Mouse (Mus musculus) heart, embryonic 16.5 days (tissue): Measurements from ENCODE around the gene Ppm1l. TPM values are rescaled to one million over a fixed set of nuclear protein-coding genes. Genes with fewer than 3 reads are reported as not detected.
"Not testable (repeated sequence)": the region's sequence is repeated elsewhere in the genome, so short reads cannot be mapped to it uniquely, and the experiment has no call there.

Experiments
- ATAC-seq: fragments of 200-750 bp; cut with Nextera tagmentation; replicated peaks from 2 replicates; pipeline ENCODE4 v1.8.0; 2017; ENCODE audit warnings: moderate number of reproducible peaks; ENCODE audit not compliant: insufficient read depth, low FRiP score; ENCODE audit errors: extremely low read depth
- H3K27ac ChIP-seq: fragments of 300-500 bp; sonication (generic); 2 replicates; pipeline ENCODE4 v1.5.1; 2014; ENCODE audit warnings: mild to moderate bottlenecking, low read length, control low read depth, moderate library complexity
- H3K27me3 ChIP-seq: fragments of 300-500 bp; sonication (generic); 2 replicates; pipeline ENCODE4 v1.6.1; 2014; ENCODE audit warnings: low read length, mixed read lengths; ENCODE audit not compliant: control insufficient read depth, insufficient read depth
- H3K36me3 ChIP-seq: fragments of 300-500 bp; sonication (generic); 2 replicates; pipeline ENCODE4 v1.6.1; 2014; ENCODE audit not compliant: control insufficient read depth, insufficient read depth
- H3K4me1 ChIP-seq: fragments of 300-500 bp; sonication (generic); 2 replicates; pipeline ENCODE4 v1.6.1; 2014; ENCODE audit warnings: low read length, mixed read lengths; ENCODE audit not compliant: control insufficient read depth, insufficient read depth
- H3K4me2 ChIP-seq: fragments of 300-500 bp; sonication (generic); 2 replicates; pipeline ENCODE4 v1.6.1; 2014; ENCODE audit warnings: low read depth, mild to moderate bottlenecking, control low read depth, low read length
- H3K4me3 ChIP-seq: fragments of 300-500 bp; sonication (generic); 2 replicates; pipeline ENCODE4 v1.5.1; 2014; ENCODE audit warnings: mild to moderate bottlenecking, control low read depth, low read length
- H3K9ac ChIP-seq: fragments of 300-500 bp; sonication (generic); 2 replicates; pipeline ENCODE4 v1.6.1; 2014; ENCODE audit warnings: low read length, control low read depth
- H3K9me3 ChIP-seq: fragments of 300-500 bp; sonication (generic); replicated peaks from 2 replicates; pipeline ENCODE4 v1.6.1; 2016; ENCODE audit warnings: low read length; ENCODE audit not compliant: control insufficient read depth
- WGBS: fragments of 180-500 bp; shearing (Covaris S2); extraction: QIAGEN DNeasy Blood & Tissue Kit; methylation state at CpG from one replicate; pipeline ENCODE4 v1.1.7; 2014; 5-methylcytosine and 5-hydroxymethylcytosine counted together
- polyA plus RNA-seq: library from polyadenylated mRNA; unstranded; fragments of >200 nt; fragmentation: Nextera tagmentation; extraction: Ambion mirVana; gene quantifications from 2 replicates; pipeline ENCODE4 v1.2.1, GENCODE M21; 2015

The Ppm1l gene
- polyA plus RNA-seq, 1 experiment from 2014 or later: 8.4 TPM

DNA sequence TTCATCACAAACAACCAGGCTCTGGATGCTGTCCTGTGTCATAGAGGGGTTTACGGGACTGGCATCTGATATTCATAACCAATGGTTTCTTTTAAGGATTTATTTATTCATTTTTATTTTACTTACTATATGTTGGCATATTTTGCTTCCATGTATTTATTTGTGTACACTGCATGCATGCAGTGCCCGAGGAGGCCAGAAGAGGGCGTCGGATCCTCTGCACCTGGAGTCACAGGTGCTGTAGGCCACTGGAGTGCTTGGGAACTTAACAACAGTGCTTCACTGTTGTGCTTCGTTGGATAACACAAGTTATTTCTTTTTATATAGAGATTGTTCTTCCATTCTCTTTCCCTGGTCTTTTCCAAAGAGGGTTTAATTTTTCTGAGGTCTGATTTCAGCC is 81.1 kb downstream of the Ppm1l start:
- Histone ChIP-seq H3K4me1 (peaks cover 4% of the 10 kb centered on the region; the same call in 1 of the 2 replicates), H3K9ac (no peak overlapping the region), H3K27ac (no peak overlapping the region), H3K4me2 (no peak overlapping the region), H3K9me3 (no peaks in the 10 kb centered on the region), H3K27me3 (no peaks in the 10 kb centered on the region), H3K4me3 (no peak overlapping the region), H3K36me3 (no peaks in the 10 kb centered on the region)
- ATAC-seq: no peak
- 57% methylated on average over 5 of the region's 5 CpGs for WGBS

GRCm38 (mm10) chr3:69399336-69399735 is 82.7 kb downstream of the Ppm1l start:
- no peak for ATAC-seq
- no peaks in the 10 kb centered on the region for H3K27me3 ChIP-seq
- peaks cover 1% of the 10 kb centered on the region; the same call in 1 of the 2 replicates for H3K4me1 ChIP-seq
- no peak overlapping the region for H3K4me3 ChIP-seq
- no peak overlapping the region for H3K9ac ChIP-seq
- no peak overlapping the region for H3K4me2 ChIP-seq
- no peak overlapping the region for H3K27ac ChIP-seq
- H3K9me3 ChIP-seq: no peaks in the 10 kb centered on the region
- WGBS: 87% methylated on average over 6 of the region's 6 CpGs
- H3K36me3 ChIP-seq: no peaks in the 10 kb centered on the region

DNA sequence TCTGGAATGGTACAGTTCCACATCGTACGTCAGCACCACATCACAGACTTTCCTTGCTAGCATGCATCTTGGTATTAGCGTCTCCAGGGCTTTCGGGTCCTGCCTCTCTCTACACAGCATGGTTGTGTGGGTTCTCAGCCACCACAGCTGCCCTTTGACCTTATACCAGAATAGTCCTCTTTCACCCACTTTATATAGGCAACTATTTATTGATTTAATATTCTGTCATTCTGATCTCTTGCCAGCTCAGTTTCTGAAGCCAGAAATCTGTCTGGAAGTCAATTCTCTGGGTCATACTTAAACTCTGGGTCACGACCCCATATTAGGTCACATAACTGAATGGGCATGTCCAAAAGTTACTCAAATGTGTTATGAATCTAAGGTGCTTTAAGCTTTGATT is 86.5 kb downstream of the Ppm1l start:
- H3K4me3 ChIP-seq: no peak overlapping the region
- H3K4me1 ChIP-seq: no peaks in the 10 kb centered on the region
- no peak overlapping the region for H3K9ac ChIP-seq
- no peaks in the 10 kb centered on the region for H3K27me3 ChIP-seq
- no peak overlapping the region for H3K4me2 ChIP-seq
- ATAC-seq: no peak
- no peaks in the 10 kb centered on the region for H3K36me3 ChIP-seq
- 82% methylated on average over 5 of the region's 5 CpGs for WGBS
- H3K27ac ChIP-seq: no peak overlapping the region
- no peaks in the 10 kb centered on the region for H3K9me3 ChIP-seq

- no peak overlapping the region for H3K4me2 ChIP-seq
- no peak overlapping the region for H3K4me3 ChIP-seq
- H3K9ac ChIP-seq: no peak overlapping the region
- no peaks in the 10 kb centered on the region for H3K36me3 ChIP-seq
- no peaks in the 10 kb centered on the region for H3K27me3 ChIP-seq
- 86% methylated on average over 5 of the region's 5 CpGs for WGBS
- ATAC-seq: no peak
- no peak overlapping the region for H3K27ac ChIP-seq
- H3K4me1 ChIP-seq: no peaks in the 10 kb centered on the region
- no peaks in the 10 kb centered on the region for H3K9me3 ChIP-seq
Observed at GRCm38 (mm10) chr3:69406210-69406895, 89.7 kb downstream of the Ppm1l start.

DNA sequence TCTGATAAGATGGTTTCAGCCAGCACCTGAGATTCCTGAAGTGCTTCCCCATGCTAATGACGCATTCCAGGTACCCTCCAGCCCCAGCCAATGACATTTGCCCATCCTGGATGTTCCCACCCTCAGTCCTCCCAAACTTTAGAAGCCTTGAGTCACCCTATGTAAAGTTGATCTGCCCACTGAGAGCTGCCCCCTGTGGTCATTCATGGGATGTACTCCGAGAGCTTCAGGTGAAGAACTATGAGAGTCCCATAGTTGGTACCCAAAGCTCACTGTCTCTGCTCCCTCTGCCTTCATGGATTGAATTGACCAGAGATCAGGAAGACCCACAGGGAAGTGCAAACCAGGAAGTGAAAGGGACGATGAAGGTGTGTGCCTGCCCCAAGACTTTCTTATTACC is 91.4 kb downstream of the Ppm1l start:
- H3K27me3 ChIP-seq: no peaks in the 10 kb centered on the region
- ATAC-seq: no peak
- no peak overlapping the region for H3K4me2 ChIP-seq
- H3K27ac ChIP-seq: no peak overlapping the region
- H3K36me3 ChIP-seq: no peaks in the 10 kb centered on the region
- H3K9me3 ChIP-seq: no peaks in the 10 kb centered on the region
- H3K4me3 ChIP-seq: no peak overlapping the region
- no peak overlapping the region for H3K9ac ChIP-seq
- no peaks in the 10 kb centered on the region for H3K4me1 ChIP-seq
- 82% methylated on average over 3 of the region's 3 CpGs for whole genome bisulfite sequencing

DNA sequence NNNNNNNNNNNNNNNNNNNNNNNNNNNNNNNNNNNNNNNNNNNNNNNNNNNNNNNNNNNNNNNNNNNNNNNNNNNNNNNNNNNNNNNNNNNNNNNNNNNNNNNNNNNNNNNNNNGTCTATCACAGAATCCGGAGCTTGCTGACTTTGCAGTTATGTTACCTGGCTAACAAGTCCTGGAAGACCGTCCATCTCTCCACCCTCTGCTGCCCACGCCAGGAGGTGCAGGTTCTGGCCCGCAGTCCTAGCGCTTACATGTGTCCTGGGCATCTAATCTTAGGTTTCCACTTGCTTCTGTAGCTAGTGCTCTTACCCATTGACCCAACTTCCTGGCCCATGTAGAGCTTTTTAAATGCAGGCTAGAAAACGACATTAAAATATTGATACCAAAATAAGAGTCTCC is 99.5 kb downstream of the Ppm1l start:
- Histone ChIP-seq H3K9me3 (no peaks in the 10 kb centered on the region), H3K4me3 (no peak overlapping the region), H3K27ac (no peak overlapping the region), H3K9ac (no peak overlapping the region), H3K36me3 (no peaks in the 10 kb centered on the region), H3K4me1 (no peaks in the 10 kb centered on the region), H3K27me3 (no peaks in the 10 kb centered on the region), H3K4me2 (no peak overlapping the region)
- 75% methylated on average over 6 of the region's 6 CpGs for WGBS
- no peak for ATAC-seq

DNA sequence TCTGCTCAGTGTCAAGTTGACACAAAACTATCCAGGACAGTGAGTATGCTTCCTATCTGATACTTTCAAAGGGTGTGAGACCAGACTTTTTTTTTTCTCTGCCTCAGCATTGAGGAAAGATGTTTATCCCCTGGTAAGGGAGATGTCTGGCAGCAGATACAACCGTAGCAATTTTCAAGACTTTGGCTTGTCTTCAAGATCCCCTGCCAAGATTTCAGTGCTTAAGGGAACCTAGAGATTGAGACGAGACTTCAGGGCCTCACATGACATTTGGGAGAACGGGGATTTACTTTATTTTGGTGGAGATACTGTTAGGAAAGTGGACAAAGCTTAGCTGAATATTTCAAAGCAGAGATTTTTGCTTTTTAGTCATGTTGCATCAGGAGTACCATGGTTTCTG is 106.1 kb downstream of the Ppm1l start:
- no peak overlapping the region for H3K27ac ChIP-seq
- 65% methylated on average over 3 of the region's 3 CpGs for WGBS
- H3K36me3 ChIP-seq: no peaks in the 10 kb centered on the region
- H3K4me3 ChIP-seq: no peak overlapping the region
- ATAC-seq: no peak
- H3K9me3 ChIP-seq: peaks cover 5% of the 10 kb centered on the region; the same call in 1 of the 2 replicates
- H3K27me3 ChIP-seq: no peaks in the 10 kb centered on the region
- no peak overlapping the region for H3K4me2 ChIP-seq
- H3K9ac ChIP-seq: no peak overlapping the region
- peaks cover 4% of the 10 kb centered on the region for H3K4me1 ChIP-seq

GRCm38 (mm10) chr3:69423371-69423770 is 106.7 kb downstream of the Ppm1l start:
- Histone ChIP-seq H3K27ac (no peak overlapping the region), H3K36me3 (no peaks in the 10 kb centered on the region), H3K4me1 (peaks cover 7% of the 10 kb centered on the region), H3K27me3 (no peaks in the 10 kb centered on the region), H3K9me3 (peaks cover 5% of the 10 kb centered on the region; the same call in 1 of the 2 replicates), H3K4me2 (no peak overlapping the region), H3K9ac (no peak overlapping the region), H3K4me3 (no peak overlapping the region)
- WGBS: 71% methylated on average over 4 of the region's 4 CpGs
- no peak for ATAC-seq

- H3K36me3 ChIP-seq, H3K4me2 ChIP-seq, H3K27ac ChIP-seq, H3K27me3 ChIP-seq, ATAC-seq, H3K9me3 ChIP-seq, H3K4me1 ChIP-seq, H3K9ac ChIP-seq, H3K4me3 ChIP-seq: not testable (repeated sequence)
- 78% methylated on average over 2 of the region's 2 CpGs for WGBS
Observed at GRCm38 (mm10) chr3:69424781-69425180, 108.1 kb downstream of the Ppm1l start.
